Mouse (Mus musculus) stomach, embryonic 15.5 days (tissue): Measurements from ENCODE around the gene Slc3a1. TPM values are rescaled to one million over a fixed set of nuclear protein-coding genes. Genes with fewer than 3 reads are reported as not detected.

ENCODE experiments used
- ATAC-seq: fragments of 200-750 bp; cut with Nextera tagmentation; 2 replicates; pipeline ENCODE4 v1.8.0; 2017; ENCODE audit warnings: low read depth, moderate number of reproducible peaks, moderate TSS enrichment; ENCODE audit not compliant: insufficient read depth, low FRiP score
- H3K27ac ChIP-seq: fragments of 300-500 bp; sonication (generic); 2 replicates; pipeline ENCODE4 v1.5.1; 2015; ENCODE audit warnings: mild to moderate bottlenecking, inconsistent platforms
- H3K27me3 ChIP-seq: fragments of 300-500 bp; sonication (generic); replicated peaks from 2 replicates; pipeline ENCODE4 v1.6.1; 2015; ENCODE audit warnings: inconsistent platforms
- H3K36me3 ChIP-seq: fragments of 300-500 bp; sonication (generic); 2 replicates; pipeline ENCODE4 v1.6.1; 2015; ENCODE audit warnings: inconsistent platforms
- H3K4me1 ChIP-seq: fragments of 300-500 bp; sonication (generic); 2 replicates; pipeline ENCODE4 v1.6.1; 2015; ENCODE audit warnings: inconsistent platforms
- H3K4me2 ChIP-seq: fragments of 300-500 bp; sonication (generic); 2 replicates; pipeline ENCODE4 v1.6.1; 2015; ENCODE audit warnings: mild to moderate bottlenecking, inconsistent platforms
- H3K4me3 ChIP-seq: fragments of 300-500 bp; sonication (generic); replicated peaks from 2 replicates; pipeline ENCODE4 v1.5.1; 2015; ENCODE audit warnings: inconsistent platforms
- H3K9ac ChIP-seq: fragments of 300-500 bp; sonication (generic); 2 replicates; pipeline ENCODE4 v1.6.1; 2015; ENCODE audit warnings: inconsistent platforms
- H3K9me3 ChIP-seq: fragments of 300-500 bp; sonication (generic); 2 replicates; pipeline ENCODE4 v1.6.1; 2016; ENCODE audit warnings: inconsistent platforms
- WGBS: fragments of 180-500 bp; shearing (Covaris S2); methylation state at CpG from one replicate; pipeline ENCODE4 v1.1.7; 2015; 5-methylcytosine and 5-hydroxymethylcytosine counted together
- polyA plus RNA-seq: library from polyadenylated mRNA; unstranded; fragments of >200 nt; fragmentation: Nextera tagmentation; extraction: Ambion mirVana; gene quantifications from 2 replicates; pipeline ENCODE4 v1.2.1, GENCODE M21; 2015

Slc3a1 gene
- polyA plus RNA-seq, 1 experiment from 2014 or later, result 5.8 TPM

DNA sequence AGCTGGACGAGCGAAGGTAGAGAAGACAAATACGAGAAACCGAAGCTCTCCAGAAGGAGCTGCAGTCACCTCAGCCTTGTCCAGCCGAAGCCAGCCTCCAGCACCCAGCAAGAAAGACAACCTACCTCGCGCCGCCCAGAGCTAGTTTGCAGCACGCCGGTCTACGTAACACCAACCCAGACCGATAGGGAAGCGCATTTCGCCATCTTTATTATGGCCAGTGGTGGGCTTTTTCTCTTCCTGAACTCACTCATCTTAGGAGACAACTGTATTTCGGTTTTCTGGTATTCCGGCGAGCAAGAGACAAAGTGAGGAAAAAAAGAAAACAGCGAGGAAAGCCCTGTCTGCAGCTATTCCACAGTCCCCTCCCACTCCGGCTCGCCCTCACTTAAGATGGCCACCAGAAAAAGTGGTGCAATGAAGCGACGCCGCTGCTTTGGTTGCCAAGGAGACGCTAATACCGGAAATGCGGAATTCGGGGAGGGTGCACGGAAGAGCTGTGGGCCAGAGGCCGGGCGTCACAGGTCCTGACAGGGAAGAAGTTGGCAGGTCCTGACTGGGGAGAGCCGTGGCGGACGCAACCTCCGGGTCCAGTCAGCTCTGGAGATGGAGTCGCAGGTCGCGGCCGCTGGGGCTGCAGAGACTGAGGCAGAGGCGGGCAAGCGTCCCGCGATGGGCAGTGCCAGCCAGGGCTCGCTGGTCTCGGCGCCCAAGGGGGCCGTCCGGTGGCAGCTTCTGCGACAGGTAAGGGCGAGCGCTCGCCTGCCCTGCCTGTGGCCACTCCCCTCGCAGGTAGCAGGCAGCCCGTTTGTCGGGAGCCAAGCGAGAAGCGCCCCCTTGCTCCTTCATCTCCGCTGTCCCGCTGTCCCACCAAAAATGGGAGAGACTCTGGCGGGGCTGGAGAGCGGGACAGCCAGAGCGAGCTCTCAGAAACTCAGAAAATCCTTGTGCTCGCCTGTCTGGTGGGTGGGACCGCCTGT is 62.2 kb downstream of the Slc3a1 start, which contains the start of the genes Prepl and Camkmt:
Gene Prepl, minus strand, starts transcription at position 122 of the 980 bp plus-strand sequence.
Gene Camkmt, plus strand, starts transcription at position 433 of the 980 bp plus-strand sequence.
- WGBS, result under 1% methylated on average over 63 of the region's 63 CpGs
- H3K9ac ChIP-seq, result peak within 1 kb of the TSS; percentile 61
- no peaks in the 10 kb centered on the region for H3K9me3 ChIP-seq
- H3K4me2 ChIP-seq, result peak within 1 kb of the TSS; percentile 84
- peak; percentile 98 for ATAC-seq
- no peaks in the 10 kb centered on the region for H3K36me3 ChIP-seq
- no peaks in the 10 kb centered on the region for H3K27me3 ChIP-seq
- peak within 1 kb of the TSS; percentile 97 for H3K4me3 ChIP-seq
- H3K4me1 ChIP-seq, result 0 out of 2 replicates have a peak, but pooled peaks cover 4% of the 10 kb centered on the region
- peak within 1 kb of the TSS; percentile 91 for H3K27ac ChIP-seq

DNA sequence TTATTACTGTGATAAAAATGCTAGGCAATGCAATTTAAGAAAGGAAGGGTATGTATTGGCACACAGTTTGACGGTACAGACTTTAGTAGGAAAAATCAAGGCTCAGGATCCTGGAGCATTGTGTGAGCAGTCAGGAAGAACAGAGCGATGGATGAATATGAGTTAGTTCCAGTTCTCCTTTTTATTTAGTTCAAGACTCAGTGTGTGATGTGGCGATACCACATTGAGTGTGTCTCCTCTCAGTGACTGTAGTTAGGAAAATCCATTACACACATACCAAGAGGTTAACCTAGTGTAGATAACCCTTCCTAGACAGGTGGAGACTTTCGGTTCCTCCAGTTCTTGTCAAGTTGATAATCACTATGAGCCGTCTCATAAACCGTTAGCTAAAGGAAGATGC is 63.6 kb downstream of the Slc3a1 start:
- Histone ChIP-seq H3K27ac (no peak overlapping the region), H3K9ac (no peak overlapping the region), H3K27me3 (no peaks in the 10 kb centered on the region), H3K4me1 (0 out of 2 replicates have a peak, but pooled peaks cover 4% of the 10 kb centered on the region), H3K4me3 (no peak overlapping the region; the same call in 1 of the 2 replicates), H3K4me2 (peak overlapping the region; percentile 84), H3K9me3 (no peaks in the 10 kb centered on the region), H3K36me3 (no peaks in the 10 kb centered on the region)
- ATAC-seq, result no peak
- 88% methylated on average over 6 of the region's 6 CpGs for WGBS

DNA sequence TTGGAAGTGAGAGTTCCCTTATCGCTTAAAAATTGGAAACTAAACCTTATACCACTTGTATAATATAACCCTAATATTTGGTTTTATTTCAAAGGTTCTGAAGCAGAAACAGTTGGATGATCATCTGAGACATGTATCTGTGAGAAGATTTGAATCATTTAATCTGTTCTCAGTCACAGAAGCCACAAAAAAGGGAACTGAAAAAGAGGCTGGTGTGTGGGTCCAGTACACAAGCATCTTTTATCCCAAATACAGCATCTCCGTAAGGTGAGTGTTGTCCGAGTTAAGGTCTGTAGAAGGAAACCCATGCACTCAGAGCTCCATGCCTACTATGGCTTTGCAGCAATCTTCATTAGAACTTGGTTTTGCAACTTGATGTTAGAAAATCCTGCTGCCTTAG is 68.2 kb downstream of the Slc3a1 start:
- no peak overlapping the region for H3K4me2 ChIP-seq
- no peak overlapping the region for H3K4me3 ChIP-seq
- H3K9me3 ChIP-seq, result no peaks in the 10 kb centered on the region
- no peaks in the 10 kb centered on the region for H3K27me3 ChIP-seq
- H3K4me1 ChIP-seq, result no peaks in the 10 kb centered on the region
- WGBS, result 94% methylated on average over 3 of the region's 3 CpGs
- H3K36me3 ChIP-seq, result peaks cover 9% of the 10 kb centered on the region
- ATAC-seq, result no peak
- H3K9ac ChIP-seq, result no peak overlapping the region
- H3K27ac ChIP-seq, result no peak overlapping the region

DNA sequence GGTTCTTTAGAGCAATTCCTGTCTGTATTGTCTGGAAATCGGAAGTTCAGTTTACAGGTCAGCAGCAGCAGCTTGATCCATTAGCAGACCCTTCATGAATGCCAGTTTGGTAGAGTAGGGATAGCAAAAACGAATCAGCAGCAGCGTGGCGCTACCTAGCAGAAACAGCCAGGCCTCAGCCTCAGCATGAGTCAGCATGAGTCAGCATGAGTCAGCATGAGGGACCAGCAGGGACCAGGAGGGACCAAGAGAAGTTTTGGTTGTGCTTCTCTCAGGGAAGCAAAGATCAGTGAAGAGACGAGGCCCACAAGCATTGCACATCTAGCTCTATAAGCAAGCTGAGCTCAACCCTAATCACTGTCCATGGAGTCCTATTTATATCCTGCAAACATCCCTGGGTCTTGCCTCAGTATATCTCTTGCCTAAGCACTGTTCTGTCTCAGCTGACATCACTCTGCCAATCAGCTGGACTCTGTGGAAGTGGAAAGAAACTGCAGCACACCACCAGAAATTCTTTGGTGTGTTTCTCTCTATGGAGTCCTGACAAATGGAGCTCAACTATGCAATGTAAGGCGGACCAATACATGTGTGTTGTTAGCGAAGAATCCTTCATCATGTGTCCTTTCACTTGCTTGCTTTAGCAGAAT is 70.6 kb downstream of the Slc3a1 start:
- peaks cover 9% of the 10 kb centered on the region for H3K36me3 ChIP-seq
- H3K4me1 ChIP-seq, result no peaks in the 10 kb centered on the region
- no peaks in the 10 kb centered on the region for H3K9me3 ChIP-seq
- H3K4me2 ChIP-seq, result no peak overlapping the region
- 91% methylated on average over 7 of the region's 7 CpGs for WGBS
- H3K27ac ChIP-seq, result no peak overlapping the region
- H3K4me3 ChIP-seq, result no peak overlapping the region
- no peak overlapping the region for H3K9ac ChIP-seq
- ATAC-seq, result no peak
- H3K27me3 ChIP-seq, result no peaks in the 10 kb centered on the region

DNA sequence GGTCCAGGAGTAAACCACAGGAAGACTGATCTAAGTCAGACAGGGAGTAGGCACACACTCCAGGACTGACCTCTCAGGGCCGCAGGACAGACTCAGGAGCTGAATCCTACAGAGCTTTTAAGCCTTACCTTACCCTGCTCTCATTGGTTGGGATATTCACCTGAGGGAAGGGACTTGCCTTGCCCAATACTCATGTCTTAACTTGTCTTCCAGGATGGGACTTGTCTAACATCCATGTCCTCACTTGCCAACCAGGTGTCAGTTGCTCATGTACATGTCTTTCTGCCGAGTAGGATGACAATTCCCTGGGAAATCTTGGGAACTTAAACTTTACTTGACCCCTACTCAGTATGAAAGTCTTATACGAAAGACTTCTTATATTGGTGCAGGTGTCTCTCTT is 72.1 kb downstream of the Slc3a1 start:
- no peak overlapping the region for H3K27ac ChIP-seq
- no peaks in the 10 kb centered on the region for H3K4me1 ChIP-seq
- no peak for ATAC-seq
- H3K27me3 ChIP-seq, result no peaks in the 10 kb centered on the region
- H3K36me3 ChIP-seq, result peaks cover 9% of the 10 kb centered on the region
- no peak overlapping the region for H3K9ac ChIP-seq
- no peak overlapping the region for H3K4me3 ChIP-seq
- H3K4me2 ChIP-seq, result no peak overlapping the region
- no peaks in the 10 kb centered on the region for H3K9me3 ChIP-seq
- 83% methylated on average over 3 of the region's 3 CpGs for WGBS

DNA sequence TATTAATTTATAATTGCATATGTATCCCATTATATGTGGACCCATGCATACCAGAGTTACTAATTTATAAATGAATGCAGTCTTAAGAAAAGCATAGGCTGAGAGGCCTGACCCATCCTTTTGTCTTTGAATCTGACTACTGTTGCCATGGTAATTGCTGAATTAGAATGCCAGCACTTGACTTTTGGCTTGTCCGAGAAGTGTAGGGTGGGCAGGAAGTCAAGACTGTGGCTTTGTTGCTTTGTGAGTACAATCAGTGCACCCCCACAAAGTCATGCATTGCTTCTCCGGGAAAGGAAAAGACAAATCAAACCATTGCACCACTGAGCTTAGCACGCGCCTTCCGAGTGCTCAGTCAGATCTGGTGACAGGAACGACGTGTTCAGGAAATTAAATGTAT is 73.6 kb downstream of the Slc3a1 start:
- no peak for ATAC-seq
- Histone ChIP-seq H3K4me3 (no peak overlapping the region), H3K9ac (no peak overlapping the region), H3K27ac (no peak overlapping the region), H3K4me2 (no peak overlapping the region), H3K4me1 (no peaks in the 10 kb centered on the region), H3K27me3 (no peaks in the 10 kb centered on the region), H3K36me3 (peaks cover 9% of the 10 kb centered on the region), H3K9me3 (no peaks in the 10 kb centered on the region)
- WGBS, result 85% methylated on average over 7 of the region's 7 CpGs

DNA sequence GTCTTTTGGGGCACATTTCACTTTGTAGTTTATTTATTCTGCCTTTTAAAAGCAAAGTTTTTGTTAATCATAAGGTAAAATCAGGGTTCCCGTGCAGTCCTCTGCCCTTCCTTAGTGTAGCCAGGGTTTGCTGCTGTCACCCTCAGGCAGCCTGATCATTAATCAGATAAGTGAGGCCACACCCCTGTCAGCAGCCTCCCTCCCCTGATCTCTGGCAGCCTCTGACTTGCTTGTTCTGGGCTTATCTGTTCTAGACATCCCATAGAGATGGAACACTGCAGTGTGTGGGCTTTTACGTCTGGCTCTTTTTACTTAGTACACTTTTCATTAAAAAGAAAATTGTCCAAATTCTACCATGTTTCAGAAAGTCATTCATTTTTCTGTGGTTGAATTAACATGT is 75.1 kb downstream of the Slc3a1 start:
- ATAC-seq, result no peak; the same call in 1 of the 2 replicates
- H3K4me1 ChIP-seq, result no peaks in the 10 kb centered on the region
- WGBS, result 34% methylated on average over 2 of the region's 2 CpGs

DNA sequence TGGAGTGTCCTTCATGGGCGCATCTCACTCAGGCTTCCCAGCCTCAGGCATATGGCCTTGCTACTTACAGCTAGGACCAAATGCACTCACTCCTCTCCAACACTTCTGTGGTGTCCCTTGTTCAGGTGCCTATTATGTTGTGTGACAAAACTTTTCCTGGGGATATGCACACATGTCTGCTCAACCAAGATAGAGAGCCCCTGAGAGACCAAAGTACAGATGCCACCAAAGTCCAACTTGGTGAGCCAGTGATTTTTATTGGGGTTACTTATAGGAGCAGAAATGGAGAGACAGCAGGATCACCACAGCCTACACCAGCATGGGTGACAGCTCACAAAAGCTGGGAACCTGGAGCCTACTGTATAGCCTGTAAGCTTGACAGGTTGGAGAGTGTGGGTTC is 82.5 kb downstream of the Slc3a1 start:
- H3K27me3 ChIP-seq, result no peaks in the 10 kb centered on the region
- H3K9me3 ChIP-seq, result no peaks in the 10 kb centered on the region
- WGBS, result 92% methylated on average over 1 of the region's 1 CpGs
- H3K27ac ChIP-seq, result no peak overlapping the region
- H3K4me1 ChIP-seq, result no peaks in the 10 kb centered on the region
- H3K36me3 ChIP-seq, result no peaks in the 10 kb centered on the region
- ATAC-seq, result no peak
- H3K4me2 ChIP-seq, result no peak overlapping the region
- no peak overlapping the region for H3K4me3 ChIP-seq
- no peak overlapping the region for H3K9ac ChIP-seq

More for the DNA sequence above, 75.1 kb downstream of the Slc3a1 start:
- Histone ChIP-seq H3K9me3 (no peaks in the 10 kb centered on the region), H3K9ac (no peak overlapping the region), H3K4me3 (no peak overlapping the region), H3K4me2 (no peak overlapping the region), H3K27ac (no peak overlapping the region), H3K36me3 (peaks cover 9% of the 10 kb centered on the region), H3K27me3 (no peaks in the 10 kb centered on the region)

DNA sequence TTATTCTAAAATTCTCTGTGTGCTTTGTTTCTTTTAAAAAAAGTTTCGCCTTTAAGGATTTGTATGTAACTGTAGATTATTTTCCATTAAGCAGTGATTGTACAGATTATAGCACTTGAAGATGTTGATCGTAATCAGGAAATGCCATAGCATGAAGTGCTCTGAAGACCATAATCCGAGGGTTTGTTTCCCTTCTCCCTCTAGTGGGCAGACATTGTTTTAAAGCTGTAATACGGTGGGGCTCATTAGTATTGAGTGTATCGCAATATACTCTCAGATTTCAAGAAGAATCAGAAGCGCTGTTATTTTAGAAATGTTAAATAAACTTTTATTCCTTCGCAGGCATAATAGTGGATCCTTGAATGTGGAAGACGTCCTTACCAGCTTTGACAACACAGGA is 85.3 kb downstream of the Slc3a1 start:
- Histone ChIP-seq H3K4me2 (no peak overlapping the region), H3K9me3 (no peaks in the 10 kb centered on the region), H3K36me3 (no peaks in the 10 kb centered on the region), H3K27me3 (no peaks in the 10 kb centered on the region), H3K9ac (no peak overlapping the region), H3K4me3 (no peak overlapping the region), H3K27ac (no peak overlapping the region), H3K4me1 (no peaks in the 10 kb centered on the region)
- WGBS, result 75% methylated on average over 8 of the region's 8 CpGs
- ATAC-seq, result no peak

Other genes with a start within 250 kb of the Slc3a1 start
- 44.2 and 50.6 TPM in 2 replicates for gene Lrpprc, start 237.6 kb upstream of the Slc3a1 start, polyA plus RNA-seq
- 78.9 and 80.0 TPM in 2 replicates for gene Ppm1b, start 71.6 kb upstream of the Slc3a1 start, polyA plus RNA-seq
- 23.5 and 28.3 TPM in 2 replicates for gene Prepl, start 61.9 kb downstream of the Slc3a1 start, polyA plus RNA-seq
- 14.3 and 15.5 TPM in 2 replicates for gene Camkmt, start 62.2 kb downstream of the Slc3a1 start, polyA plus RNA-seq